Mouse (Mus musculus) spleen, postnatal 4 days (tissue): ENCODE data around the gene Tbl1x.
A peak's percentile ranks its signal among the peaks of the same experiment; 100 is the strongest.
"Not testable (repeated sequence)": the region's sequence is repeated elsewhere in the genome, so short reads cannot be mapped to it uniquely, and the experiment has no call there.

Source experiments
- DNase-seq, 2 experiments: peaks; one replicate each; pipeline ENCODE4 v3.0.0; 2022; ENCODE audit warnings: low spot score in 2 of 2

Tbl1x gene

GRCm38 (mm10) chrX:77510371-77511300, at the start of gene Tbl1x:
Gene Tbl1x (plus strand): TSS chrX:77511013.
- DNase-seq, result peak; percentile 57 to 77

- DNase-seq, result no peak
These were observed 41.6 kb upstream of the Tbl1x start for GRCm38 (mm10) chrX:77469216-77469615.

- no peak for DNase-seq
These were observed 38.0 kb upstream of the Tbl1x start for GRCm38 (mm10) chrX:77472858-77473257.

DNA sequence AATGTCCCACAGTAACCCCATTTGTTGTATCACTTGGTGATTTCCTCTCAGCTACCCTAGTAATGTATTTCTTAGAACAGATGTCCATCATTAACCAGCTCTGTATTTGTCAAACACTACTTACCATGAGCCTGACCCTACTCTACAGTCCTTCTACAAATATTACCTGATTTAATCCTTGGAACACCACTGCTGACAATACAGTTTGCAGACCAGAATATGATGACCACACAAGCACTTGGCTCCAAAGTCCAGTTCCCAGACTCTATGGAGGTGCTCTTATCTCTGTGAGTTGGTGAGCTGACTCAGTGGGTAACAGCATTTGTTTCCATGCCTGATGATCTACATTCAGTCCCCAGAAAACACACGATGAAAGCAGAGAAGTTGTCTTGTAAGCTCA, 37.3 kb upstream of the Tbl1x start:
- DNase-seq, result no peak

- DNase-seq, result no peak
These were observed 36.3 kb upstream of the Tbl1x start for GRCm38 (mm10) chrX:77474551-77474950.

DNA sequence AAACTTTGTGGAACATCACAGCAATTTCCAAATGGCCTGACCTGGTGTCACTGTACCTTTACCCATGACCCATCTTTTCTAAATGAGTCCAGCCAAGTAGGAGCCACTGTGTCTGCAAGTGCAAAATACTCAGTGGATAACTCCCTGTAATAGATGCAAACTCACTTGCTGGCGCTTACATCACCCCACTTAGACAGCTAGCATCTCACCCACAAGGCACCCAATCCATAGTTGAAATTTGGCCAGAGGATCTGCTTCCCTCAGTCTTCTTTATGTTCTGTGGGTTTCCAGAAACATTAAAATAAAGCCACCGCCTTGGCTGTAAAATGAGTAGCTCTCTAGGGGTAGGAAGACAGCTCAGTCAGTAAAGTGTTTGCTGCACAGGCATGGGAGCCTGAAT, 33.3 kb upstream of the Tbl1x start:
- DNase-seq, result no peak

DNA sequence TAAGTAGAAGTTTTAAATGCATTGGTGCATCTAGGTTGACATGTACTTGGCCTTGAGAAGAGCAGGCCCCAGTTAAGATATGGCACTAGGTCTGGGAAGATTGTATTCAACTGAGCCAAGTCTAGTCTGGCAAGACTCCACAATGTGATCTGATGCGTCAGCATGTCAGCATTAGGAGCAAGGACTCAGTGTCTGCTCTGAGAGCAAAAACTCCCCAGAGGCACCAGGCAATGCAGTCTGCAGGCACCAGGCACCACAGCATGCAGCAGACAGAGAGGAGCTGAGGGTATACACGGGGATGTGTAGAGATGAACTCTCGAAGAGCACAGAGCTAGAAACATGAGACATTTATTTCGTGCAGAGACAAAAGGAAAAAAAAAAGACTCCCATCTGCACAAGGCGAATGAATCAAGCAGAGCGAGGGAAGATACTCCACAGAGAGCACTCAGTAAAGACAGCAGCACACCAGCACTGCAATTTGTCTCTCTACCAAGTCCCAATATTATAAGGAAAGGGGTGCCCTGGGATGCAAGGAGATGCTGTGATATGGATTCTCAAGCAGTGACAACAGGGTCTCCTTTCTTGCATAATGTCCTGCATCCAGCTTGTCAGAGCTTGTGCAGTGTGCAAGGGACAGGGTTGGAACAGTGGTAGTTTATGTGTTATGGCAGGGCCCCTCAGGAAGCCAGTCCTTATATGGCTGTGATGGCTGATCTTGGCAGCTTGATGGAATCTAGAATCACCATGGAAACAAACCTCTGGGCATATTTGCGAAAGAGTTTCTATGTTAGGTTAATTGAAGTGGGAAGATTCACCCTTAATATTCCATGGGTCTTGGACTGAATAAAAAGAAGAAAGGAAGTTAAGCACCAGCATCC, 22.7 kb upstream of the Tbl1x start:
- no peak for DNase-seq

DNA sequence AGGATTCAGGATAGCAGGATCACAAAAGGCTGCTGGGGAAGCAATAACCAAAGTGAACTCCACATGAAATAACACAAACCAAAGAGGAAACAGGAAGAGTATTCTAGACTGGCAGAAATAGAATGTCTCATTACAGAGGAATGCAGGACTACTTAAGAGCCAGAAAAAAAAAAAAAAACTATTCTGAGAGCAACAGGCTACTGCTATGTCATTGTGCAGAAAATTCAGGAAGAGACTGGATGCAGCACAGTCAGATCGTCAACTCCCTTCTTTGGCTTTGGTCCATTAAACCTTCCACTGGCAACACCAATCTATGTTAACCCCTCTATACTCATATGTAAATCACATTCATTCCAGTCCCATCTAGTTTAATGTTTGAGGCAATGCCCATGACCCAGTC, 20.7 kb upstream of the Tbl1x start:
- no peak for DNase-seq

DNA sequence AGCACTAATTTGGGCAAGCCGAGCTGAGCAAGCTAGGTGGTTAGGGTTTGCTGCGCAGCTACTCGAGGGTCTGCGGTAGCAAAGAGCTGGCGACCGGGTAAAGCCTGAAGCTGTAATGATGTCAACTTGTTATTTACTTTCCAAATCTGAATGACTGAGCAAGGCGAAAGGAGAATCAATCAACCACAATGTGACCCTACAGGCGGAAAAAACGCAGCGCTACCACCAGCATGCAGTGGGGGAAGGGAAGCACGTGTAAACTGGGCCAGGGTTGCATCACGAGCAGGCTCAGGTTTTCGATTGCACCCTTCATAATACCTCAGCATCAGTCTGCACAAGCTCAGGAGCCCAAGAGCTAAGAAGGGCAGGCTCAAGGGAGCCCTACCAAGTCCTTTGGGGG, 1.7 kb upstream of the Tbl1x start:
- peak; percentile 63 to 76 for DNase-seq

- peak in 1 of 2 experiments; percentile 18 for DNase-seq
These were observed 1.0 kb upstream of the Tbl1x start for GRCm38 (mm10) chrX:77509776-77510175.

DNA sequence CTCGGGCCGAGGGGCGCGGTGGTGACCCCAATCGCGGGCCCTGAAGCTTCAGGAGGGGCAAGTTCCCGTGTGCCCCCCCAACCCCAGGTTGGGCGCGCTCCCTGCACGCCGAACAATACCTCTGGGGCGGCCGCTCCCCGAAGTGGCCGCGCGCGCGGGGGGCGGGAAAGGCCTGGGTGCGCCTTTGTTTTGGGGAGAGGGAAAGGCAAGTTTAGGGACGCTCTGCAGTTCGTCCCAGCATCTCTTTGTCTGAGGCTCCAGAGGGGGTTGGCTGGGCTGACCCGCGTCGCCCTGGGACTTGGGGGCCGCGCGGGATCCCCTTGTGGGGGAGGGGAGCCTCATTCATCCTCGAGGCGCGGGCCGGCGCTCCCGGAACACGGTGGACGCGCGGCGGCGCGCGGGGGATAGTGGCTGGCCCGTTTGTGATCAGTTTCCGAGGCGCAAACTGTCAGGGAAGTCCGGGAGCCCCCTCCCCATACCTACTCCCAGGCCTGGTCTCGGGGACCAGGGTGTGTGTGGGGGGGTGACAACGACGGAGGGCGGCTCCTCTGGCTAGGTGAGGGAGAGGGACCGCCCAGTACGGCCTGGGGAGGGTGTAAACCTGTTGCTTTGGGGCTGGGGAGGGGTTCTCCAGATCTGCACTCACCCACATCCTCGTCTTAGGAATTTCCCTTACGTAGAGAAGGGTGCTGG, 634 bp downstream of the Tbl1x start:
- DNase-seq, result peak; percentile 24 to 76

GRCm38 (mm10) chrX:77511994-77512485, 1.2 kb downstream of the Tbl1x start:
- DNase-seq, result no peak

DNA sequence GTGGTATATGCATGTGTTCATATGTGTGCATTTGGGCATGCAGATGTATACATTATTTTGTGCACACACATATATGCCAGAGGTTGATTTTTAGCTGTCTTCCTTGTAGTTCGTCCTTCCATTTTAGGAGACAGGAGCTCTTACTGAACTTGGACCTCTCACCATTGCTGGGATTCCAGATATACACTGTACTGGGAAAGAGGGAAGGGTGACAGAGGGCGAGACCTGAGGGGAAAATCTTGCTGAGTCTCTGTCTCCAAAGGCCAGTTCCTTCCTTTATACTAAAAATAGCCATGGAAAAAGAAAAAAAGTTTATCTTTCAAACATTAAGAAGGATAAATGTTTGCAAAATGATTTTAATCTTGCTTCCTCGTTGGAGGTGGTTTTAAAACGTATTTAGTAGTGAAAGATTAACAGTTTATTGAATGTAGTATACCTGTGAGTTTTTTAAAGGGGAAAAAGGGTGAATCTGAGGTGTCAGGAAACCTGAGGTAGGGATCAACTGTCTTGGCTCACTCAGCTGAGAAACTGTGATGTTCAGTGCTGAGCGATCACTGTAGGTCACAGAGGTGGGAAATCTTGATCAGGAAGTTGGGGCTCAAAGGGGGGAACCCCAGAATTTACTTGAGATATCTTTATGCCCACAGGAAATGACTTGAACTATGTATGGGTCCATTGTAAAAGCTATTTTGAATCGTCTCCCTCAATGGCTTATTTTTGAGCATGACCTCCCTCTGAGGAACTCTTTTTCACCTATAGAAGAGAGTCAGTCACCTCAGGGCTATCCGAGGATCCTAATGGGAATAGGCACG, 6.7 kb downstream of the Tbl1x start:
- no peak for DNase-seq

DNA sequence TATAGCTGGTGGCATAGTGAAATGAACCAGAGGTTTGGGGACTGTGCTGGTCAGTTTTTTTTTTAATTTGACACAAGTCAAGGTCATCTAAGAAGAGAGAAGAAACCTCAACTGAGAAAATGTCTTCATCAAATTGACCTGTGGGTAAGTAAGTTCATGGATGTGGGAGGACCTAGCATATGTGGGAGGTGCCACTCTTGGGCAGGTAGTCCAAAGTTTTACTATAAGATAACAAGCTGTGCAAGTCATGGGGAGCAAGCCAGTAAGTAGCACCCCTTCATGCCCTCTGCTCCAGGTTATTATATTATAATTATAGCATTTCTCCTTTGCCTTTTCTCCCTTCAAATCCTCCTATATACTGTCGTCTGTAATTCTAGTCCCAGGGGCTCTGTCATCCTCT, 8.1 kb downstream of the Tbl1x start:
- DNase-seq, result no peak

DNA sequence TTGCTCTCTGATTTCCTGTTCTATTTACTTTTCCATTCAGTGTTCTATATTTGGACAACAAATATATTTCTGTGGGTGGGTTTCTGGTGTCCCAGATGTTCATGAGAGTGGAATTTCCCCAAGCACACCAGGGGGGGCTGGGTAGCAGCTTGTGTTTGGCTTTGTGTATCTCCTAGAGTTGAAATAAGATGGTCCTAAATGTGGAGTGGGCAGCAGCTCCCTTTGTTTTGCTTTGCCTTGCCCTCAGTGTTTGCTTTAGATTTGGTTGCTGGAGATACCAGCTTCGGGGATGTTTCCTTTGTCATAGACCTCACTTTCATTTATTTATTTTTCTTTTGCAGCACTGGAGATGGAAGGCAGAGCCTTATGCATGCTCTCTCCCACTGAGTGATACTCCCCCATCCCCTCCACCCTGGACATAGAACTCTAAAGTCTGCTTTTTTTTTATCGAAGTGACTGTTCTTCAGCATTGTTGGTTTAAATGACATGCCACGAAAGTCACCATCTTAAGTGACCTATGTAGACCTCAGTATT, 12.1 kb downstream of the Tbl1x start:
- no peak for DNase-seq

DNA sequence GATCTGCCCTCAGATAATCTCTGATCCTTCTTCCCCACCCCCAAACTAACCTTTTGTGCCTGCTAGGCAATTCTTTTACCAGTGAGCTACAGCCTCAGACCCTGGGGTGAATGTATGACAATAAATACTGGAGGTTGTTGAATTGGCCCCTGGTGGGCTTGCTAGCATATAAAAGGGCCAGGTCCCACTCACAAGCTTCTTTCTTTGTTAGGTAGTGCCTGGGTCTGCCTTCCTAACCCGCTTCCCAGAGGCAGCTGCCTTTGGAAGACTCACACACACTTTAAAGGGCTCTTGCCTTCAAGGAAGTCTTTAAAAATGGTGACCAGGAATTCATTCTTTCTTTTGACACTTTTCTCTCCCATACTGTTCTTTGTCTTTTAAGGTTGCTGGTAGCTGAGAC, 14.4 kb downstream of the Tbl1x start:
- DNase-seq, result no peak

DNA sequence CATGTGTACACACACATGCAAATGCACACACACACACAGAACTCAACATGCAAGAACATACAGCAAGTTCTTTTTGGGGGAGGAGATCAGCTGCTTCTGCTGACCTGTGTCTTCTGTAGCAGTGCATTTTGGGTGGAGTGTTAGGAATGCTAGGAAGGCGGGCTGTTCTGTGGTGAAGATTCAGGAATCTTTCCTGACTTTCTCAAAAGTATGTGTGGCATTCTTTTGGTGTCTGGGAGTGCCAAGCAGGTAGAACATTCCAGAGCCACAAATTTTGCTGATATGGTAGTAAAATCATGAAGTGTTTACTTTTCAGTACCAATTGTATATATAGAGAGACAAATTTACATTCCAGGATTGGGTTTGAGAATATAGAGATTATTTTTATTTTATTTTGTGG, 17.6 kb downstream of the Tbl1x start:
- DNase-seq, result no peak

GRCm38 (mm10) chrX:77530997-77531396, 20.2 kb downstream of the Tbl1x start:
- no peak for DNase-seq

DNA sequence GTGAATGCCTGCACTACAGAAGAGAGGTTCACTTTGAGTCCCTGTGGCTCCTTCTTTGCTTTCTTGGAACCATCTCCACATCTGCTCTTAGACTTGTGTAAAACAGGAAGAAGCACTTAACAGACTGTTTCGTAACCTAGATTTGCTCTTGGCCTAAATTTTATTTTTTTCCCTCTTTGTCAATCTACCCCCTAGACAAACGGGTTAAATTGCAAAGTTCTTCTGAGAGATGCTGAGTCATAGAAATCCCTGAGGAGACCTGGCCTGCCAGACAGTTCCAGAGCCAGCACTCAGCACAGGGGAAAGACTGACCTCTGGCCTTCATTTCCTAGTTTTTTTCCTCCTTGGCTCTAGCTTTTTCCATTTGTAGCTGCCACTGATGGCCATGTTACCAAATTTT, 23.1 kb downstream of the Tbl1x start:
- DNase-seq, result no peak

- not testable (repeated sequence) for DNase-seq
These were observed 29.0 kb downstream of the Tbl1x start for GRCm38 (mm10) chrX:77539770-77540169.

GRCm38 (mm10) chrX:77544003-77544402, 33.2 kb downstream of the Tbl1x start:
- no peak for DNase-seq
